Mouse (Mus musculus) hindbrain, embryonic 15.5 days (tissue): ENCODE results near the gene Tor2a. TPM values are rescaled to one million over a fixed set of nuclear protein-coding genes. Genes with fewer than 3 reads are reported as not detected.

Experiments
- ATAC-seq: fragments of 200-750 bp; cut with Nextera tagmentation; 2 replicates; pipeline ENCODE4 v1.8.0; 2017; ENCODE audit warnings: low read depth, moderate number of reproducible peaks, moderate TSS enrichment; ENCODE audit not compliant: low FRiP score
- H3K27ac ChIP-seq: fragments of 300-500 bp; sonication (generic); replicated peaks from 2 replicates; pipeline ENCODE4 v1.5.1; 2015; ENCODE audit warnings: mild to moderate bottlenecking, inconsistent platforms
- H3K27me3 ChIP-seq: fragments of 300-500 bp; sonication (generic); 2 replicates; pipeline ENCODE4 v1.6.1; 2015; ENCODE audit warnings: control low read depth, inconsistent platforms
- H3K36me3 ChIP-seq: fragments of 300-500 bp; sonication (generic); 2 replicates; pipeline ENCODE4 v1.6.1; 2015; ENCODE audit warnings: control low read depth, inconsistent platforms
- H3K4me1 ChIP-seq: fragments of 300-500 bp; sonication (generic); replicated peaks from 2 replicates; pipeline ENCODE4 v1.6.1; 2015; ENCODE audit warnings: control low read depth, inconsistent platforms
- H3K4me2 ChIP-seq: fragments of 300-500 bp; sonication (generic); 2 replicates; pipeline ENCODE4 v1.6.1; 2015; ENCODE audit warnings: moderate library complexity, mild to moderate bottlenecking, inconsistent platforms
- H3K4me3 ChIP-seq: fragments of 300-500 bp; sonication (generic); 2 replicates; pipeline ENCODE4 v1.5.1; 2015; ENCODE audit warnings: mild to moderate bottlenecking, inconsistent platforms
- H3K9ac ChIP-seq: fragments of 300-500 bp; sonication (generic); 2 replicates; pipeline ENCODE4 v1.6.1; 2015; ENCODE audit warnings: inconsistent platforms
- H3K9me3 ChIP-seq: fragments of 300-500 bp; sonication (generic); 2 replicates; pipeline ENCODE4 v1.6.1; 2016; ENCODE audit warnings: control low read depth, inconsistent platforms
- WGBS: fragments of 180-500 bp; shearing (Covaris S2); methylation state at CpG from one replicate; pipeline ENCODE4 v1.1.7; 2015; 5-methylcytosine and 5-hydroxymethylcytosine counted together
- microRNA counts: library from miRNA; unstranded; fragments of <30 nt; microRNA quantifications from one replicate; lab custom pipeline; 2016
- microRNA-seq: library from miRNA; unstranded; fragments of <30 nt; microRNA quantifications from one replicate; pipeline ENCODE4, GENCODE M21; 2016
- polyA plus RNA-seq: library from polyadenylated mRNA; unstranded; fragments of >200 nt; fragmentation: Nextera tagmentation; extraction: Ambion mirVana; gene quantifications from 2 replicates; pipeline ENCODE4 v1.2.1, GENCODE M21; 2015

Gene Tor2a
- polyA plus RNA-seq, 1 experiment from 2014 or later = 53.3 TPM

DNA sequence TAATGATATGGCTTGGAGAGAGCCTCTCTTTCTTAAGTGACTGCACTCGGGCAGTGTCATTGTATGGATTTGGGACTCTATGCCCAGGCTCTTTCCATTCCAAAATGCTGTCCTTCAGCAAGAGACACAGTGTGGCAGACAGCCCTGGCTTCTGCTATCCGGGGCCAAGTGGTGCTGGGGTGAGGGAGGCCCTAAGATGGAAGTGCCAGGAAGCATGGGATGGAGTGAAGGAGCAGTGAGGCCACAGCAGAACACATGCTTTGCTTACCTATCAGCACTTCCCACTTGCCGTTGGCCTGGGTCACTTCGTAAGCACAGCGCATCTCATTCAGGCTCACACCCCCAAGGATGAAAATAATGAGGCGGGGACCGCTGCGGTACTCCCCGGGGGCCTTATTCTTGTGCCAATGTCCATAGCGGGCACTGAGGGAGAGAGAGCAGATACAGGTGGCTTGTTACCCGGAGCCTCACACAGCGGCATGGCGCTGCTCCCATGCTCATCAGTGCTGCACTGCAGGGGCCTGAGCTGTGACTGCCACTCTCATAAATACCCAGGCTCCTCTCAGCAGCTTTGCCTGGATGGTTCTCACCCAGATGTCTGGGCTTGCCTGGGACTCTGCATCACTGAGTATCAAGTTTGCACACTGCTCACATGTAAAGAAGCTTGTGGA lies 38.8 kb downstream of the Tor2a start:
- no peak overlapping the region for H3K9ac ChIP-seq
- H3K36me3 ChIP-seq = peaks cover 76% of the 10 kb centered on the region
- H3K9me3 ChIP-seq = no peaks in the 10 kb centered on the region
- no peak overlapping the region for H3K4me2 ChIP-seq
- no peaks in the 10 kb centered on the region for H3K4me1 ChIP-seq
- H3K27me3 ChIP-seq = no peaks in the 10 kb centered on the region
- 74% methylated on average over 13 of the region's 13 CpGs for WGBS
- H3K27ac ChIP-seq = no peak overlapping the region
- ATAC-seq = no peak
- H3K4me3 ChIP-seq = no peak overlapping the region

DNA sequence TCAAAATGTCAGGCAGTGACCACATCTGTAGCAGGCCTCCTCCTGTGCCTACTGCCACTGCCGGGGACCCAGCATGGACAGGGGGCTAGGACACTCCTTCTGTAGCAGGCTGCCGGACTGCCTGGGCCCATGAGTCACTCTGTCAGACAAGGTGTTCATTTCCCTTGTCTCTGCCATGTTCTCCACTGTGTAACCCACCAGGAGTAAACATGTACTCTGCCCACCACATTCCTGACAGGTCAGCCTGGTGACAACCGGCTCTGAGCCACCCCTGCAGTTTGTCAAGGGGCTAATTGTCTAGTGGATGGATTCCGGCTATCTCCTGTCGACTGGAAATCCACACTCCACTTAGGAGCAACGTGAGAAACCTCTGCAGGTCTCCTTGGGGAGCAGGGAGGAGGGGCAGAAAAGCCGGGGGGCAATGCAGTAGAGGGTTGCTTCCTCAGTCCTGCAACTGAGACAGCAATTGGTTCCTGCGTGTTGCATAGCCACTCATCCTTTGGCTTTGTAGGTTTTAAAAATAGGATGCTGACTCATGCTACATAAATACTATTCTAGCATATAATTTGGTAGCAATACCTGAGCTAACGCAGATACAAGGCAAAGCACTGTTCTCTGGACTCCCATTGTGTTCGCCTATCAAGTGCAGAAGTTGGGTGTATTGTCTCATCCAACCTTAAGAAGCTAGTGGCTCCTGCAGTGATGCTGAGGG lies 41.4 kb downstream of the Tor2a start:
- Histone ChIP-seq H3K36me3 (peaks cover 91% of the 10 kb centered on the region), H3K27me3 (no peaks in the 10 kb centered on the region), H3K4me3 (no peak overlapping the region), H3K9me3 (no peaks in the 10 kb centered on the region), H3K4me2 (no peak overlapping the region), H3K4me1 (no peaks in the 10 kb centered on the region), H3K27ac (no peak overlapping the region), H3K9ac (no peak overlapping the region)
- no peak for ATAC-seq
- 72% methylated on average over 10 of the region's 10 CpGs for WGBS

DNA sequence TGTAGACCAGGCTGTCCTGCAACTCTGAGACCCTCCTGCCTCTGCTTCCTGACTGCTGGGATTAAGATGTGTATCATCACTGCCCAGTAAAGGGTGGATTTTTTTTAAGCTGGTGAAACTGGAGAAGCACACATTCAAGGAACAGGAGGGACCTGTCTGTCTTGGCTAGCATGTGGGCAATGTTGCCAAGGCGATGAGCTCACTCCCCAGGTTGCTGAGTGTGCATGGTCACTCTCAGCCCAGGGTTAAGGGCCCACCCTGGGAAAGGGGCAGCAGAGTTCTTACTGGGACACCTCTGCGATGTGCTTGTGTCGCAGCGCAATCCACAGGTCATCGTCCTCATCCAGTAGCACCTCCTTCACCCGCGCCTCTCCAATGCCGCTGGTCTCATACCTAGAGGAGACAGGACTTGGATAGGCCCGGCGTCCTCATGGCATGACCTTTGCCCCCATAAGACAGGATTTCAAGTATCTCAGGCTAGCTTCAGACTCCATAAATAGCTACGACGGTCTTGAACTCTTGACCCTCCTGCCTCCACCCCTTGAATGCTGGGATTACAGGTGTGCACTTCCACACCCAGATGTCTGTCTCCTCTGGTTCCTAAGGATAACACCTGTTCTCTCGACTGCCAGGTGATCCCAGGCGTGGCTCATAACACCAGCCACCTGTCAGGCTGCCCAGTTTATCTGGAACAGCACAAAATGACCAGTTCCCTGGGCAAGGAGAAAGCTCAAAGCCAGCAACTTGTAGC lies 52.0 kb downstream of the Tor2a start:
- ATAC-seq = no peak
- H3K36me3 ChIP-seq = peaks cover 73% of the 10 kb centered on the region
- no peaks in the 10 kb centered on the region for H3K4me1 ChIP-seq
- H3K9me3 ChIP-seq = no peaks in the 10 kb centered on the region
- 94% methylated on average over 14 of the region's 14 CpGs for WGBS
- no peak overlapping the region for H3K9ac ChIP-seq
- no peak overlapping the region for H3K4me3 ChIP-seq
- H3K27ac ChIP-seq = no peak overlapping the region
- no peak overlapping the region for H3K4me2 ChIP-seq
- H3K27me3 ChIP-seq = no peaks in the 10 kb centered on the region

MicroRNA genes within 50 kb of the gene (microRNA counts, 519-probe panel; counts per million panel counts)
- microRNA mmu-miR-2861 (lab: Ali Mortazavi, UCI) = 2,025 counts per million, percentile 18 among the panel's probes with 10 or more counts

Small RNA genes lying within 50 kb of the gene (microRNA-seq; reads per million reads assigned to microRNA genes)
- gene Mir2861 (not detected), gene Mir3960 (not detected)

Other genes starting within 250 kb of the Tor2a start
- 7.5 and 9.5 TPM in 2 replicates for gene Fam102a, start 221.9 kb upstream of the Tor2a start, polyA plus RNA-seq
- gene Dpm2, start 186.4 kb upstream of the Tor2a start, polyA plus RNA-seq = 138 and 140 TPM in 2 replicates
- gene Pip5kl1, start 182.4 kb upstream of the Tor2a start, polyA plus RNA-seq = 11.9 and 15.3 TPM in 2 replicates
- 0.79 and 0.87 TPM in 2 replicates for gene 9430097D07Rik, start 181.6 kb upstream of the Tor2a start, polyA plus RNA-seq
- gene St6galnac4, start 170.1 kb upstream of the Tor2a start, polyA plus RNA-seq = 41.2 and 41.9 TPM in 2 replicates
- gene St6galnac6, start 157.5 kb upstream of the Tor2a start, polyA plus RNA-seq = 24.1 and 27.7 TPM in 2 replicates
- gene Ak1, start 135.5 kb upstream of the Tor2a start, polyA plus RNA-seq = 89.0 and 95.9 TPM in 2 replicates
- 29.2 and 33.9 TPM in 2 replicates for gene Eng, start 110.6 kb upstream of the Tor2a start, polyA plus RNA-seq
- gene Fpgs, start 53.1 kb upstream of the Tor2a start, polyA plus RNA-seq = 20.4 and 22.7 TPM in 2 replicates
- gene Cdk9, start 44.2 kb upstream of the Tor2a start, polyA plus RNA-seq = 69.0 and 73.4 TPM in 2 replicates
- gene Sh2d3c, start 36.2 kb upstream of the Tor2a start, polyA plus RNA-seq = 50.1 and 53.3 TPM in 2 replicates
- 3.4 and 3.5 TPM in 2 replicates for gene 6330409D20Rik, start 16.2 kb upstream of the Tor2a start, polyA plus RNA-seq
- 0.59 and 0.62 TPM in 2 replicates for gene Ttc16, start 18.4 kb downstream of the Tor2a start, polyA plus RNA-seq
- 4.3 and 5.0 TPM in 2 replicates for gene Ptrh1, start 18.6 kb downstream of the Tor2a start, polyA plus RNA-seq
- 1.3 and 2.0 TPM in 2 replicates for gene Cfap157, start 27.2 kb downstream of the Tor2a start, polyA plus RNA-seq
- gene Stxbp1, start 90.0 kb downstream of the Tor2a start, polyA plus RNA-seq = 296 and 323 TPM in 2 replicates
- 33.5 and 33.9 TPM in 2 replicates for gene Fam129b, start 118.9 kb downstream of the Tor2a start, polyA plus RNA-seq
- 94.0 and 104 TPM in 2 replicates for gene Rpl12, start 204.3 kb downstream of the Tor2a start, polyA plus RNA-seq
- gene Lrsam1, start 204.4 kb downstream of the Tor2a start, polyA plus RNA-seq = 22.6 and 25.2 TPM in 2 replicates
- gene Slc2a8, start 224.8 kb downstream of the Tor2a start, polyA plus RNA-seq = 19.8 and 24.5 TPM in 2 replicates